Mouse (Mus musculus): ENCODE measurements around the gene Upk3a. TPM values are rescaled to one million over a fixed set of nuclear protein-coding genes. Genes with fewer than 3 reads are reported as not detected.

Upk3a gene
- polyA plus RNA-seq, 1 experiment: 2.0 TPM

GRCm38 (mm10) chr15:85043761-85044160, 26.8 kb downstream of the Upk3a start:
- DNase-seq: no peak
- no peak for TF ChIP-seq POLR2A (IDR thresholded peaks at IDR 0.05; ENCODE audit: borderline replicate concordance, extremely low read depth, low read depth, low read length)
- no peak for TF ChIP-seq CTCF (IDR thresholded peaks at IDR 0.05; ENCODE audit: insufficient read depth, low read length)
- Histone ChIP-seq H3K4me3 (replicated peaks; ENCODE audit: extremely low read depth, low read depth, low read length) (no peak overlapping the region), H3K4me1 (ENCODE audit: control insufficient read depth, insufficient read depth, low read length) (peaks cover 4% of the 10 kb centered on the region; the same call in 1 of the 2 replicates)
- 85% methylated on average over 5 of the region's 5 CpGs for WGBS

GRCm38 (mm10) chr15:85046230-85046950, 29.4 kb downstream of the Upk3a start:
- WGBS: 90% methylated on average over 14 of the region's 14 CpGs
- Histone ChIP-seq H3K4me1 (ENCODE audit: control insufficient read depth, insufficient read depth, low read length) (peaks cover 4% of the 10 kb centered on the region; the same call in 1 of the 2 replicates), H3K4me3 (replicated peaks; ENCODE audit: extremely low read depth, low read depth, low read length) (no peak overlapping the region)
- TF ChIP-seq CTCF (IDR thresholded peaks at IDR 0.05; ENCODE audit: insufficient read depth, low read length): no peak
- TF ChIP-seq POLR2A (IDR thresholded peaks at IDR 0.05; ENCODE audit: borderline replicate concordance, extremely low read depth, low read depth, low read length): no peak
- DNase-seq: no peak

- 83% methylated on average over 4 of the region's 4 CpGs for WGBS
- TF ChIP-seq CTCF (IDR thresholded peaks at IDR 0.05; ENCODE audit: insufficient read depth, low read length) (no peak), POLR2A (IDR thresholded peaks at IDR 0.05; ENCODE audit: borderline replicate concordance, extremely low read depth, low read depth, low read length) (no peak)
- H3K4me3 ChIP-seq (replicated peaks; ENCODE audit: extremely low read depth, low read depth, low read length): no peak overlapping the region
- no peaks in the 10 kb centered on the region; the same call in 1 of the 2 replicates for H3K4me1 ChIP-seq (ENCODE audit: control insufficient read depth, insufficient read depth, low read length)
- DNase-seq: no peak
Observed at GRCm38 (mm10) chr15:85047865-85048264, 30.9 kb downstream of the Upk3a start.

GRCm38 (mm10) chr15:85049758-85050157, 32.8 kb downstream of the Upk3a start:
- Histone ChIP-seq H3K4me1 (ENCODE audit: control insufficient read depth, insufficient read depth, low read length) (no peaks in the 10 kb centered on the region), H3K4me3 (replicated peaks; ENCODE audit: extremely low read depth, low read depth, low read length) (no peak overlapping the region)
- TF ChIP-seq CTCF (IDR thresholded peaks at IDR 0.05; ENCODE audit: insufficient read depth, low read length): no peak
- no peak for TF ChIP-seq POLR2A (IDR thresholded peaks at IDR 0.05; ENCODE audit: borderline replicate concordance, extremely low read depth, low read depth, low read length)
- 100% methylated on average over 1 of the region's 1 CpGs for WGBS
- no peak for DNase-seq

- TF ChIP-seq POLR2A (IDR thresholded peaks at IDR 0.05; ENCODE audit: borderline replicate concordance, extremely low read depth, low read depth, low read length) (no peak), CTCF (IDR thresholded peaks at IDR 0.05; ENCODE audit: insufficient read depth, low read length) (no peak)
- Histone ChIP-seq H3K4me1 (ENCODE audit: control insufficient read depth, insufficient read depth, low read length) (no peaks in the 10 kb centered on the region), H3K4me3 (replicated peaks; ENCODE audit: extremely low read depth, low read depth, low read length) (no peak overlapping the region)
- DNase-seq: no peak
- WGBS: 90% methylated on average over 3 of the region's 3 CpGs
Observed at GRCm38 (mm10) chr15:85054098-85054497, 37.2 kb downstream of the Upk3a start.

- TF ChIP-seq POLR2A (IDR thresholded peaks at IDR 0.05; ENCODE audit: borderline replicate concordance, extremely low read depth, low read depth, low read length) (no peak), CTCF (IDR thresholded peaks at IDR 0.05; ENCODE audit: insufficient read depth, low read length) (no peak)
- H3K4me3 ChIP-seq (replicated peaks; ENCODE audit: extremely low read depth, low read depth, low read length): no peak overlapping the region
- WGBS: 74% methylated on average over 4 of the region's 4 CpGs
- no peaks in the 10 kb centered on the region for H3K4me1 ChIP-seq (ENCODE audit: control insufficient read depth, insufficient read depth, low read length)
- DNase-seq: no peak
Observed at GRCm38 (mm10) chr15:85055186-85055585, 38.2 kb downstream of the Upk3a start.

- TF ChIP-seq CTCF (IDR thresholded peaks at IDR 0.05; ENCODE audit: insufficient read depth, low read length) (no peak), POLR2A (IDR thresholded peaks at IDR 0.05; ENCODE audit: borderline replicate concordance, extremely low read depth, low read depth, low read length) (no peak)
- Histone ChIP-seq H3K4me1 (ENCODE audit: control insufficient read depth, insufficient read depth, low read length) (no peaks in the 10 kb centered on the region), H3K4me3 (replicated peaks; ENCODE audit: extremely low read depth, low read depth, low read length) (no peak overlapping the region)
- WGBS: 86% methylated on average over 2 of the region's 2 CpGs
- no peak for DNase-seq
Observed at GRCm38 (mm10) chr15:85063421-85063820, 46.5 kb downstream of the Upk3a start.

- H3K4me3 ChIP-seq (replicated peaks; ENCODE audit: extremely low read depth, low read depth, low read length): no peak overlapping the region
- WGBS: 15% methylated on average over 2 of the region's 2 CpGs
Observed at GRCm38 (mm10) chr15:85070561-85070960, 53.6 kb downstream of the Upk3a start.

More at GRCm38 (mm10) chr15:85070561-85070960, 53.6 kb downstream of the Upk3a start:
- no peak for DNase-seq
- H3K4me1 ChIP-seq (ENCODE audit: control insufficient read depth, insufficient read depth, low read length): no peaks in the 10 kb centered on the region; the same call in 1 of the 2 replicates
- TF ChIP-seq POLR2A (IDR thresholded peaks at IDR 0.05; ENCODE audit: borderline replicate concordance, extremely low read depth, low read depth, low read length): no peak
- peak; percentile 40; the same call in 1 of the 2 replicates for TF ChIP-seq CTCF (IDR thresholded peaks at IDR 0.05; ENCODE audit: insufficient read depth, low read length)

Other genes with a start within 250 kb of the Upk3a start
- 2.2 and 2.6 TPM in 2 replicates for gene Phf21b, start 161.1 kb upstream of the Upk3a start, polyA plus RNA-seq (2012; rRNA removed)
- 0.07 and 0.20 TPM in 2 replicates for gene Gm29666, start 97.1 kb upstream of the Upk3a start, polyA plus RNA-seq (2012; rRNA removed)
- gene Nup50, start 93.7 kb upstream of the Upk3a start, polyA plus RNA-seq (2012; rRNA removed): 5.6 and 6.8 TPM in 2 replicates
- 17.1 and 23.2 TPM in 2 replicates for gene 5031439G07Rik, start 28.6 kb upstream of the Upk3a start, polyA plus RNA-seq (2012; rRNA removed)
- 6.7 and 7.0 TPM in 2 replicates for gene Fam118a, start 11.8 kb downstream of the Upk3a start, polyA plus RNA-seq (2012; rRNA removed)
- not detected in 2 replicates for gene Smc1b, start 114.8 kb downstream of the Upk3a start, polyA plus RNA-seq (2012; rRNA removed)
- gene Ribc2, start 114.9 kb downstream of the Upk3a start, polyA plus RNA-seq (2012; rRNA removed): 0.37 and 0.43 TPM in 2 replicates
- gene Fbln1, start 188.8 kb downstream of the Upk3a start, polyA plus RNA-seq (2012; rRNA removed): 116 and 137 TPM in 2 replicates

Data from lung, adult 2 months (tissue).